Mouse (Mus musculus) heart, postnatal 14 days (tissue): ENCODE measurements around the gene Tmco1. TPM values are rescaled to one million over a fixed set of nuclear protein-coding genes. Genes with fewer than 3 reads are reported as not detected.
"Not testable (repeated sequence)": the region's sequence is repeated elsewhere in the genome, so short reads cannot be mapped to it uniquely, and the experiment has no call there.

ENCODE experiments used
- DNase-seq, 2 experiments: peaks; one replicate each; pipeline ENCODE4 v3.0.0; 2021 to 2022
- intact Hi-C: fragments of 180-260 bp; cut with DNase I; formaldehyde crosslinking; loops from one replicate; pipeline ENCODE4 v1.15.1; 2025
- total RNA-seq, 2 experiments: library from RNA; stranded (reverse); gene quantifications; 2 replicates each; pipeline ENCODE4 v1.2.3; 2021

The Tmco1 gene
- total RNA-seq, 2 experiments from 2014 or later: 80.6 to 86.5 TPM

DNA sequence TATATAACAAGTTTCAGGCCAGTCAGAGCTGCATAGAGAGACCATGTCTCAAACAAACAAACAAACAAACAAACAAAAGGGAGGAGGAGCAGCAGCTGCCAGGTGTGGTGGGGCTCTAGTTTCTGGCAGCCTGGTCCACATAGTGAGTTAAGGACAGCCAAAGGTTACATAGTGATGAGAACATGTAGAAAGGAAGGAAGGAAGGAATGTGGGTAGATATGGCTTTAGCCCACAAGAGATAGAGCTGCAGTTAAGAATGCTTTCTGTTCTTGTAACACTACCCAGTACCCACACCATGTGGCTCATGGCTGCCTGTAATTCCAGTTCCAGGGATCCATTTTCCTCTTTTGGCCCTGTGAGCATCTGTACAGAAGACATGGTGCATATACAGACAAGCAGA, 4.2 kb downstream of the Tmco1 start:
- intact Hi-C loops: loop anchor here (10.0 kb wide), 1 partner anchor 308 kb away; the partner anchor contains the start of gene Fam78b
- no peak for DNase-seq

DNA sequence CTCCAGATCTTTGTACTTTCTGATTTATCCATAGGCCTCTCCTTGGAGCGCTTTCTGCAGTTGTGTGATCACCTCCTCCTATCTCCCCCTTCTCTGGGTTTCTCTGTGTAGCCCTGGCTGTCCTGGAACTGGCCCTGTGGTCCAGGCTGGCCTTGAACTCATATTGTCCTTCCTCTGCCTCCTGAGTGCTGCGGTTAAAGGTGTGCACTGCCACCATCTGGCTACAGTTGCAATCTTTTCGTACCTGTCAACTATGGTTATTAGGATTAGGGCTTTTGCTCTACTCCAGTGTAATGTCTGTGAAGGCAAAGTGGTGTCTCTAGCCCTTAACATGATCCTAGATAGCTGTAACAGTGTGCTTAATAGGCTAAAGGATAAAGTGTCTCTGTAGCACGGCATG, 5.0 kb downstream of the Tmco1 start:
- intact Hi-C loops: loop anchor here (10.0 kb wide), 1 partner anchor 308 kb away; the partner anchor contains the start of gene Fam78b
- no peak for DNase-seq

- intact Hi-C loops: no loop called here
- no peak for DNase-seq
These were observed 13.5 kb downstream of the Tmco1 start for GRCm38 (mm10) chr1:167321691-167322090.

- intact Hi-C loops: no loop called here
- no peak for DNase-seq
These were observed 20.6 kb downstream of the Tmco1 start for GRCm38 (mm10) chr1:167328776-167329175.

DNA sequence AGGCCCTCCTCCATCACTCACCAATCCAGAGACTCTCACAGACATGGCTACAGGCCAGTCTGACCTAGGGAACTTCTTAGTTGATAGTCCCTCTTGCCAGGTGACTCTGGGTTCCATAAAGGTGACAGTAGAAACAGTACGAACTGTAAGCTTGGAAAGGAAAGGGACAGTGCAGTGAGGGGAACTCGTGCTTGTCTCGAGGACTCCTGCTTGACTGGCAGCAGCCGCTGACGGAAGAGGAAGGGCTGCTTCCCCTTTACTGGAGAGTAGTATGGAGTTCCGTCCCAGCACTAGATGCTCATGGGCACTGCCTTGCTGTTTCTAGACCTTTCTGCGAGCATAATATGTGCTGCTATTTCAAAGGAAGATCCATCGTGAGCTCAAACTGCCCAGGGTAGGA, 22.9 kb downstream of the Tmco1 start:
- intact Hi-C loops: loop anchor here (10.0 kb wide), 2 partner anchors 546 to 596 kb away; no protein-coding TSS in a partner anchor

GRCm38 (mm10) chr1:167336398-167336797, 28.2 kb downstream of the Tmco1 start:
- DNase-seq: no peak
- intact Hi-C loops: loop anchor here (2.0 to 10.0 kb wide), 3 partner anchors 30 to 602 kb away; no protein-coding TSS in a partner anchor

More for the DNA sequence above, 22.9 kb downstream of the Tmco1 start:
- no peak for DNase-seq

- peak; percentile 83 to 89 for DNase-seq
- intact Hi-C loops: loop anchor here (1.0 to 10.0 kb wide), 4 partner anchors 31 to 603 kb away; no protein-coding TSS in a partner anchor
These were observed 29.4 kb downstream of the Tmco1 start for GRCm38 (mm10) chr1:167337463-167338095.

- intact Hi-C loops: loop anchor here (10.0 kb wide), 2 partner anchors 554 to 604 kb away; no protein-coding TSS in a partner anchor
- DNase-seq: no peak
These were observed 31.1 kb downstream of the Tmco1 start for GRCm38 (mm10) chr1:167339177-167339781.

DNA sequence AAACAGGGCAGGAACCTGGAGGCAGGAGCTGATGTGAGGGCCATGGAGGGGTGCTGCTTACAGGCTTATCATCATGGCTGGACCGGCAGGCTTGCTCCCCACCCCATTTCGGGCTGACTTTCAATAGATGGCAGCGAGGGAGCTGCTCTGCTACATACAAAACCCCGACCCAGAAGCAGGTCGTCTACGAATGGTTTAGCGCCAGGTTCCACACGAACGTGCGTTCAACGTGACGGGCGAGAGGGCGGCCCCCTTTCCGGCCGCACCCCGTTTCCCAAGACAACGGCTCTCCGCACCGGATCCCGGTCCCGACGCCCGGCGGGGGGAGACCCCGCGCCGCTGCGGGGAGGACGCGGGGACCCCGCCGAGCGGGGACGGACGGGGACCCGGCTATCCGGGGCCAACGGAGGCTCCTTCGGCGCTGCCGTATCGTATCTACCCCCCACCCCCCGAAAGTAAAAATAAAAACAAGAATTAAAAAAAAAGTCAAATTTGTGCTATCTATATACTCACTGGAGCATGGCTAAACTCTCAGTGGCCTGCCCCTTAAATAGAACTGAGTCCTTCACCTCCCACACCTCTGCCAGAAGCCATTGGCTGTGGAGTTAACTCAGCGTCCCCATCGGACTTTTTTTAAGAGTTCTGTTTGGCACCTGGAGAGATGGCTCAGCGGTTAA, 32.1 kb downstream of the Tmco1 start:
- DNase-seq: peak; percentile 13 to 36
- intact Hi-C loops: no loop called here

DNA sequence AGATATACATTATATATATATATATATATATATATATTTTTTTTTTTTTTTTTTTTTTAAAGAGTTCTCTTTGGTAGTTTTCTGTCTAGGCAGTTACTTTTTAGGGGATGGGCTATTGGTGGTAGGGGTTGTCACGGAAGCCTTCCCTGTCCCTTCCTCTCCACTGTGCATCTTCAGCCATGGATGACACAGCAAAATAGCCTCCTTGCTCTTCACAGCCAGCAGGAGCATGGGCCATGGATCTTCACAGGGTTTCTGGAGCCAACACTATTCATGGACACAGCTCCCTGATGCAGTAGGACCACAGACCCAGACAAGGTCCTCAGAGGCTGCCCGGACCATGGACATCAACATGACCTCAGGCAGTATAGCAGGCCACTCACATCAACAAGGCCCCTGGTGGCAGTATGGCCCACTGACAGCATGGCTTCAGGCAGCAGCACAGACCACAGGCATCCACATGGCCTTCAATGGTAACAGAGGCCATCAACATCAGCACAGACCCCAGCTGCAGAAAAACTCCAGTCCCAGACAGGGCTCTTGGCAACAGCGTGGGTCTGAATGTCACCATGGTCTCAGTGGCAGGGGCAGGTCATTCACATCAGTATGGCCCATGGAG, 32.8 kb downstream of the Tmco1 start:
- intact Hi-C loops: no loop called here
- no peak for DNase-seq

DNA sequence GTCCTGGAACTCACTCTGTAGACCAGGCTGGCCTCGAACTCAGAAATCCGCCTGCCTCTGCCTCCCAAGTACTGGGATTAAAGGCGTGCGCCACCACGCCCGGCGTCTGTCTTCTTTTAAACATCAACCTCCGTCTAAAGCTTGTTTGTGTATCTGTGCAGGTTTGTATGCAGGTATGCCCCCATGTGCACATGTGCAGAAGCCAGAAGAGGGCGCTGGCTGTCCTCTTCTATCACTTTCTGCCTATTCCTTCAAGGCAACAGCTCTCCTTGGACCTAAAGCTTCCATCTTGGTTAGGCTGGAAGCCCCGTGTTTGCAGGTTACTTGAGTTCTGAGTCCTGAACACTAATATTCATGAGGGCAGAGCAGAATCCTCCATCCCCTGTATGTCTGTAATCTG, 34.7 kb downstream of the Tmco1 start:
- DNase-seq: no peak
- intact Hi-C loops: no loop called here

DNA sequence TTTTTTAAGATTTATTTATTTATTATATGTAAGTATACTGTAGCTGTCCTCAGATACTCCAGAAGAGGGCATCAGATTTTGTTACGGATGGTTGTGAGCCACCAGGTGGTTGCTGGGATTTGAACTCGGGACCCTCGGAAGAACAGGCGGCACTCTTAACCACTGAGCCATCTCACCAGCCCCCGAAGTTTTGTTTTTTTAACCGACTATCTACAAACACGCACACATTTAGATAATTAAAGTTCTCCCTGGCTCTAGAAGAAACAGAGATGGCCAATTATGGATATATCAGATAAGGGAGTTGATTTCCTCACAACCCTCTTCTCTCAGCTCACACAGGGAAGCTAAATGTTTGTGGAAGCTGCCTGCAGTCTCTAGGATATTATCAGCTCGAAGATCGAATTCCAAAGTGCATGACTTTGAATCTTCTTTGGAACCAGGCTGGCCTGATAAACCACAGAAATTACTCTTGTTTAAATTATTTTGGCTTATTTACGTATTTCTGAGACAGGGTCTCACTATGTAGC, 37.9 kb downstream of the Tmco1 start:
- intact Hi-C loops: loop anchor here (5.0 kb wide), 1 partner anchor 344 kb away; the partner anchor contains the start of gene Fam78b
- DNase-seq: not testable (repeated sequence)

DNA sequence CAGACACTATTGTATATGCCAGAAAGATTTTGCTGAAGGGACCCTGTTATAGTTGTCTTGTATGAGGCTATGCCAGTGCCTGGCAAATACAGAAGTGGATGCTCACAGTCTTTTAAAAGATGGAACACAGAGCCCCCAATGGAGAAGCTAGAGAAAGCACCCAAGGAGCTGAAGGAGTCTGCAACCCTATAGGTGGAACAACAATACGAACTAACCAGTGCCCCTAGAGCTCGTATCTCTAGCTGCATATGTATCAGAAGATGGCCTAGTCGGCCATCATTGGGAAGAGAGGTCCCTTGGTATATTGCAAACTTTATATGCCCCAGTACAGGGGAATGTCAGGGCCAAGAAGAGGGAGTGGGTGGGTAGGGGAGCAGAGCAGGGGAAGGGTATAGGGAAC, 41.0 kb downstream of the Tmco1 start:
- intact Hi-C loops: loop anchor here (5.0 kb wide), 1 partner anchor 347 kb away; the partner anchor contains the start of gene Fam78b

DNA sequence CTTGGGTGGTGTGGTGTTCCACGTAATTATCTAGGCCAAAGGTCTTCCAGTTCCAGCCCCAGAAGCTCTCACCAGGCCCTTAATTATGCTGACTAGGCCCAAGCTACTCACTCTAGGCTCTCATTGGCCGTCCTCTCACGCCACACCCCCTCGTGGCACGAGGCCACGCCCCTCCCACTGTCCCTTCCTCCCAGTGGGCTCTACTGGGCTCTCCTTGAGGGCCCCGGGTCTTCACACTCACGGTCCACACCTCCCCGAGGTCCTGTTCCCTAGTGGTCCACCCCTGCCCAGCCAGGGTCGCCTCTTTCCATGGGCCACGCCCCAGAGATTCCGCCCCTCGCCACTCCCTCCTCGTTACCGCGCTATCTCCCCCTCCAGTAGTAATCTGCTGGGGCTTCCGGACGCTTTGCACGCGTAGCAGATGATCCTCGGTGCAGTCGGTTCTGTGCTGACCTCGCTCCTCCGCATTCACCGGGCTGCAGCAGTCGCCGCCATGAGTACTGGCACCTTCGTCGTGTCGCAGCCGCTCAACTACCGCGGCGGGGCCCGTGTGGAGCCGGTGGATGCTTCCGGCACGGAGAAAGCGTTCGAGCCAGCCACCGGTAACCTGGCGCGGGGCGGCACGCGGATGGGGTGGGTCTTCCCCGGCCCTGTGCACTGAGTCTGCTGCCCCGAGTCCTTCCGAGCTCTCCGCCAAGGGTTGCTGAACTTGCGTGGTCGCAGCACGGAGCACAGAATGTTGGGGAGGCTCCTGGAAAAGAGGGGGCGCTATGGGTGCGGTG, 41.8 kb downstream of the Tmco1 start, which contains the start of gene Aldh9a1:
Gene Aldh9a1 (plus strand): TSS at position 177 of the 782 bp plus-strand sequence.
- intact Hi-C loops: loop anchor here (5.0 kb wide), 1 partner anchor 348 kb away; the partner anchor contains the start of gene Fam78b
- DNase-seq: peak; percentile 91 to 97

More for the DNA sequence above, 41.0 kb downstream of the Tmco1 start:
- not testable (repeated sequence) for DNase-seq

- intact Hi-C loops: no loop called here
- no peak for DNase-seq
These were observed 42.6 kb downstream of the Tmco1 start for GRCm38 (mm10) chr1:167350597-167351415.

DNA sequence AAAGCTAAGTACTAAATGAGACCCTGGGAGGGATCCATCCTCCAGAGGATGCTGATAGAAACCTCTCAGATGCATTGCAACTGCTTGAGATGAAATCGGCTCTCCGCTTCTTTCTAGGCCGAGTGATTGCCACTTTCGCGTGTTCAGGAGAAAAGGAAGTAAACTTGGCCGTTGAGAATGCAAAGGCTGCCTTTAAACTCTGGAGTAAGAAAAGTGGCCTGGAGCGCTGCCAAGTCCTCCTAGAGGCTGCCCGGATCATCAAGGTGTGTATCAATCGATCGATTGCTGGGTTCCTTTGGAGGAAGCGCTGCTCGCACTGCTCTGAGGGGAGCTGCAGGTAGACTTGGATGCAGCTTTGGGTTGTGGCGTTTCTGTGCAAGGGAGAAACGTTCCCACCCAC, 44.2 kb downstream of the Tmco1 start:
- intact Hi-C loops: no loop called here
- DNase-seq: no peak

GRCm38 (mm10) chr1:167357387-167357786, 49.2 kb downstream of the Tmco1 start:
- intact Hi-C loops: no loop called here
- no peak for DNase-seq

- intact Hi-C loops: no loop called here
- no peak for DNase-seq
These were observed 50.6 kb downstream of the Tmco1 start for GRCm38 (mm10) chr1:167358731-167359130.

DNA sequence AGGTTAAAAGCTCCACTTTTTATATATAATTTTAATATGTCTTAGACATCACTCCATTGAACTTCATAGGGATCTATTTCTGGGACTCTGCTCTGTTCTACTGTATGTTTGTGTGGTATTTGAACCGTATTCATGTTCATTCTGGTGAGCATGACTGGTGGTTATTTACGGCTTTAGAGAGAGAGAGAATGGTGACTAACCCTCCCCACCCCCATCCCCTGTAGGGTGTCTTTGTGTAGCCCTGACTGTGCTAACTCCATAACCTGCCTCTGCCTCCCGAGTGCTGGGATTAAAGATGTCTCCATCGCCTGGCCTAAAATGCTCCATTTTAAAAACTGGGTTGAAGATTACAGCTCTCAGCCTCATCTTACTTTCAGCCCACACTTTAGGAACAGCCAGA, 52.1 kb downstream of the Tmco1 start:
- no peak for DNase-seq
- intact Hi-C loops: no loop called here
